Mouse (Mus musculus) intestine, postnatal 0 days (tissue): ENCODE results near the gene Gm10663. TPM values are rescaled to one million over a fixed set of nuclear protein-coding genes. Genes with fewer than 3 reads are reported as not detected.
A peak's percentile ranks its signal among the peaks of the same experiment; 100 is the strongest.

Experiments
- ATAC-seq: fragments of 200-750 bp; cut with Nextera tagmentation; 2 replicates; pipeline ENCODE4 v1.8.0; 2017; ENCODE audit warnings: mild to moderate bottlenecking, moderate TSS enrichment, moderate library complexity
- H3K27ac ChIP-seq: fragments of 300-500 bp; sonication (generic); 2 replicates; pipeline ENCODE4 v1.5.1; 2014; ENCODE audit warnings: mild to moderate bottlenecking, low read depth, low read length, moderate library complexity
- H3K27me3 ChIP-seq: fragments of 300-500 bp; sonication (generic); replicated peaks from 2 replicates; pipeline ENCODE4 v1.6.1; 2014; ENCODE audit warnings: low read length, mixed read lengths; ENCODE audit not compliant: control insufficient read depth, insufficient read depth
- H3K36me3 ChIP-seq: fragments of 300-500 bp; sonication (generic); 2 replicates; pipeline ENCODE4 v1.6.1; 2014; ENCODE audit warnings: mild to moderate bottlenecking, moderate library complexity; ENCODE audit not compliant: control insufficient read depth, insufficient read depth
- H3K4me1 ChIP-seq: fragments of 300-500 bp; sonication (generic); replicated peaks from 2 replicates; pipeline ENCODE4 v1.6.1; 2014; ENCODE audit warnings: antibody characterized with exemption, low read length, mixed read lengths; ENCODE audit not compliant: control insufficient read depth, insufficient read depth
- H3K4me2 ChIP-seq: fragments of 300-500 bp; sonication (generic); replicated peaks from 2 replicates; pipeline ENCODE4 v1.6.1; 2014; ENCODE audit warnings: low read depth, mild to moderate bottlenecking, moderate library complexity
- H3K4me3 ChIP-seq: fragments of 300-500 bp; sonication (generic); 2 replicates; pipeline ENCODE4 v1.5.1; 2014; ENCODE audit warnings: low read depth, low read length
- H3K9ac ChIP-seq: fragments of 300-500 bp; sonication (generic); 2 replicates; pipeline ENCODE4 v1.6.1; 2014; ENCODE audit warnings: mild to moderate bottlenecking, low read depth, low read length
- H3K9me3 ChIP-seq: fragments of 300-500 bp; sonication (generic); 2 replicates; pipeline ENCODE4 v1.6.1; 2016; ENCODE audit warnings: mixed run types; ENCODE audit not compliant: control insufficient read depth
- CTCF ChIP-seq: sonication (generic); IDR thresholded peaks from 2 replicates; pipeline ENCODE4 v1.5.1; 2016; ENCODE audit warnings: low read depth, mild to moderate bottlenecking, control low read depth, antibody characterized with exemption, moderate library complexity
- WGBS: fragments of 180-500 bp; shearing (Covaris S2); extraction: QIAGEN DNeasy Blood & Tissue Kit; methylation state at CpG from one replicate; pipeline ENCODE4 v1.1.7; 2014; 5-methylcytosine and 5-hydroxymethylcytosine counted together
- polyA plus RNA-seq: library from polyadenylated mRNA; unstranded; fragments of >200 nt; fragmentation: Nextera tagmentation; extraction: Ambion mirVana; gene quantifications from 2 replicates; pipeline ENCODE4 v1.2.1, GENCODE M21; 2015

Gene Gm10663
- polyA plus RNA-seq, 1 experiment from 2014 or later, result not detected

DNA sequence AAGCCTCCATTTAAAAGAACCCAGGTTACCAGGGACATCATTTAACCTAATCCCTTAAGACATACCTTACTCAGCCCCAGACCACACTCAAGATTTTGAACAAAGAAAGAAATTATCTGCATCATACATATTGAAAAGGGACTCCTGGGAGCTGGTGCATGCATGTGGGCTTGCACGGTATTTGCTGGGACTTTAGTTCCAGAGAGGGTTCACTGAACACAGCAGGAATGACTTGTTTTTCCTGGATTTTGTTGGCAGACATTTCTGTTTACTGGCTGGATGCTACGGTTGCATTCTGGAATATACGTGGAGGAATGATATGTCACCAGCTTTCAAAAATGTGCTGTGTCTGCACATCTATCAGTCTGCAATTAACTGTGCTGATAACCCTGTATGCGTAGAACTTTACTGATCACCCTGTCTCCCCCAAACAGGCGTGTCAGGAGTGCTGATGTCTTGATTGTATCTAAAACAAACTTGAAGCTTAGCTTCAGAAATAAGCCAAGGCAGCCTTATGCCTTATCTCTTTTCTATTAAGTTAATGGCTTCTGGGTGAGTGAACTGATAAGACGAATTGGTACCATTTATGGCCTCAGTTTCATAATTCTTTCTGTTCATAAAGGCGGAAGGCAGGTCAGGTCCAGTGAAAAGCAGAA is 23.1 kb downstream of the Gm10663 start:
- no peak overlapping the region for H3K9ac ChIP-seq
- H3K27ac ChIP-seq, result no peak overlapping the region
- ATAC-seq, result peak; percentile 38; the same call in 1 of the 2 replicates
- H3K36me3 ChIP-seq, result no peaks in the 10 kb centered on the region
- 27% methylated on average over 7 of the region's 7 CpGs for WGBS
- no peaks in the 10 kb centered on the region for H3K27me3 ChIP-seq
- no peak overlapping the region for H3K4me3 ChIP-seq
- H3K9me3 ChIP-seq, result no peaks in the 10 kb centered on the region
- no peak overlapping the region for H3K4me2 ChIP-seq
- H3K4me1 ChIP-seq, result no peaks in the 10 kb centered on the region
- TF ChIP-seq CTCF, result no peak

DNA sequence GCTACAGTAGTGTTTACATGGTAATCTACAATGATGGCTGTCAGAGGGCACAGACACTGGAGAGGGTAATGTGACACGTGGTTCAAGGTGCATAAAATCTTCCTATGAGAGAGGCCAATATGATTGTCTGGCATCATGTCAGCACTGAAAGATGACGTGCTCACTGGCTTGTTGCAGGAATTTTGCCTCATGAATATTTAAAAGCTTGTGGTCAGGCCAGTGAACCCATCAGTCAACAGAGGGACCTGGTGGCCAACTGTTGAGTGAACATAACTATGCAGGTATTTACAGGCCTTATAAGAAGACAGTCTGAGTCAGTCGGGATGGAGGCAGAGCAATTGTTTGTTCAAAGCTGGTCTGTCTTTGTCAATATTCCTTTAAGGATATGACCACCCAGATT is 24.9 kb downstream of the Gm10663 start:
- Histone ChIP-seq H3K4me2 (no peak overlapping the region), H3K36me3 (no peaks in the 10 kb centered on the region), H3K9ac (no peak overlapping the region), H3K9me3 (no peaks in the 10 kb centered on the region), H3K27me3 (no peaks in the 10 kb centered on the region), H3K4me3 (no peak overlapping the region), H3K27ac (no peak overlapping the region), H3K4me1 (no peaks in the 10 kb centered on the region)
- no peak for ATAC-seq
- 48% methylated on average over 3 of the region's 3 CpGs for WGBS
- no peak for TF ChIP-seq CTCF

GRCm38 (mm10) chr8:65103632-65104031 is 28.8 kb downstream of the Gm10663 start:
- ATAC-seq, result no peak
- 82% methylated on average over 7 of the region's 7 CpGs for WGBS
- no peak overlapping the region for H3K4me2 ChIP-seq
- H3K36me3 ChIP-seq, result no peaks in the 10 kb centered on the region
- H3K9ac ChIP-seq, result no peak overlapping the region
- TF ChIP-seq CTCF, result no peak
- H3K4me3 ChIP-seq, result no peak overlapping the region
- H3K27ac ChIP-seq, result no peak overlapping the region
- H3K4me1 ChIP-seq, result no peaks in the 10 kb centered on the region
- H3K9me3 ChIP-seq, result no peaks in the 10 kb centered on the region
- H3K27me3 ChIP-seq, result no peaks in the 10 kb centered on the region

- H3K9me3 ChIP-seq, result no peaks in the 10 kb centered on the region
- H3K9ac ChIP-seq, result no peak overlapping the region
- no peak overlapping the region for H3K4me2 ChIP-seq
- no peaks in the 10 kb centered on the region for H3K36me3 ChIP-seq
- 63% methylated on average over 4 of the region's 4 CpGs for WGBS
- no peaks in the 10 kb centered on the region for H3K27me3 ChIP-seq
- TF ChIP-seq CTCF, result no peak
- H3K4me3 ChIP-seq, result no peak overlapping the region
- H3K27ac ChIP-seq, result no peak overlapping the region
- ATAC-seq, result no peak
- H3K4me1 ChIP-seq, result no peaks in the 10 kb centered on the region
Observed at GRCm38 (mm10) chr8:65104041-65104440, 29.2 kb downstream of the Gm10663 start.

DNA sequence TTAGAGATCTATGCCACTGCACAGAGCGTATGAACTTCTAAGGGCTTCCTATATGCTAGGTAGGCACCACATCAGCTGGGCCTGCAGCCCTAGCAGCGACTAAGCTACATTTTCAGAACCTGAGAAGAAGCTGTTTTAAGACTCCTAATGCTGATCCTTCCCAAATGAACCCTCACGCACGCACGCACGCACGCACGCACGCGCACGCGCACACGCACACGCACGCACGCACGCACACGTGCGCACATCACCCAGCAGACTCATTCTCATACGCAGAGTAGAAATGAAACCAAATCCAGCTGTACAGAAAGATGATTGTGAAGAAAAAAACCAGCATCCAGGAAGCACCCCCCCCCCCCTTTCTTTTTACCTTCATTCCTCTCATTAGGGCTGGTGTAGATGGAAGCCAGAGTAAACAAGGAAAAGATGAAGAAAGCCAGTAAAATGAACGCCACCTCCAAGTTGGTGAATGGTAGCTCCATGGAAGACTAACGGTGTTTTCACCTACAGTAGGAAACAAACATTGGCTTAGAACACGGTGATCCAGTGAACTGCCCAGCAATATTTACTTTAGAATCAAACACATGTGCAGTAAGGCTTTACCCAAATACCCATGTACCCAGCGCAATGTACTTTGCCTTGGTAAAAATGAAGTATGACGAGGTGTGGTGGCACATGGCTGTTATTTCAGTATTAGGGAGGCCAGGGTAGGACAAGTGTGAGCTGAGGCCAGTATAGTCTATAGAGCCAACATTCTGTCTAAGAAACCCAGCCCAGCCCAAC is 33.3 kb downstream of the Gm10663 start:
- H3K9me3 ChIP-seq, result no peaks in the 10 kb centered on the region
- no peak for TF ChIP-seq CTCF
- no peak overlapping the region for H3K9ac ChIP-seq
- H3K36me3 ChIP-seq, result no peaks in the 10 kb centered on the region
- 90% methylated on average over 25 of the region's 25 CpGs for WGBS
- ATAC-seq, result no peak
- no peak overlapping the region for H3K4me2 ChIP-seq
- no peak overlapping the region for H3K4me3 ChIP-seq
- no peak overlapping the region for H3K27ac ChIP-seq
- H3K27me3 ChIP-seq, result no peaks in the 10 kb centered on the region
- H3K4me1 ChIP-seq, result no peaks in the 10 kb centered on the region

DNA sequence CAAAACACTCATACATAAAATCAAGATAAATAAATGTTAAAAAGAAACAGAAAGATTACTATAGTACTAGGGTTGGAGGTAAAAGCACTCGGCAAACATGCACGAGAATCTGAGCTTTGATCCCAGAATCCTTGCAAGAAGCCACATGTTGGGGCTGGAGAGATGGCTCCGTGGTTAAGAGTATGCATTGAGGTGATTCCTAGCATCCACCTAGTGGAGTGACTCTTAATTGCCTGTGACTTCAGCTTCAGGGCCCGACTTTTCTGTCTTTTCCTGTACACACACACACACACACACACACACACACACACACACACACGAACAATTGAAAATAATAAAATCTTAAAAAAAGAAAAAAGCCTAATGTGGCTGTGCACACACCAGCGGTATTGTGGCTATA is 34.1 kb downstream of the Gm10663 start:
- Histone ChIP-seq H3K9ac (no peak overlapping the region), H3K9me3 (no peaks in the 10 kb centered on the region), H3K4me1 (no peaks in the 10 kb centered on the region), H3K4me3 (no peak overlapping the region), H3K36me3 (no peaks in the 10 kb centered on the region), H3K27me3 (no peaks in the 10 kb centered on the region), H3K27ac (no peak overlapping the region), H3K4me2 (no peak overlapping the region)
- WGBS, result 71% methylated on average over 6 of the region's 6 CpGs
- TF ChIP-seq CTCF, result no peak
- ATAC-seq, result no peak
